Mouse (Mus musculus) lung, adult 2 months (tissue): ENCODE measurements around the gene Prpf4.

Source experiments
- CTCF ChIP-seq: fragments of 200-500 bp; IDR thresholded peaks from 2 replicates; pipeline ENCODE4 v1.5.1; 2011; ENCODE audit warnings: mild to moderate bottlenecking, low read length, control low read depth; ENCODE audit not compliant: insufficient read depth
- POLR2A ChIP-seq: fragments of 200-500 bp; IDR thresholded peaks from 2 replicates; pipeline ENCODE4 v1.6.1; 2011; ENCODE audit warnings: low read depth, mild to moderate bottlenecking, control low read depth, low read length, borderline replicate concordance; ENCODE audit errors: extremely low read depth

DNA sequence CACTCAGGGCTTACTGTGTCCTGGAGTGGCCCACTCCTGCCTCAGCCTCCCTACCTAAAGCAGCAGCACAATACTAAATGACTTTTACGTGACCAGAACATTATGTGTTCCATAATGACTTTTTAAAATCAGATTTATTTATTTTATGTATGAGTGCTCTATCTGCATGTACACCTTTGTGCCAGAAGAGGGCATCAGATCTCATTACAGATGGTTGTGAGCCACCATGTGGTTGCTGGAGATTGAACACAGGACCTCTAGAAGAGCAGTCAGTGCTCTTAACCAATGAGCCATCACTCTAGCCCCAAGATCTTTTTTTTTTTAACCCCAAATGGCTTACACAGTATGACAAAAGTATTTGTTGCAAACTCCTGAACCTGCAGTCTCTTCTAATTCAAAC lies 59.6 kb downstream of the Prpf4 start:
- TF ChIP-seq POLR2A: no peak
- TF ChIP-seq CTCF: no peak
